Mouse (Mus musculus) lung, postnatal 0 days (tissue): ENCODE results near the gene Sgms1. TPM values are rescaled to one million over a fixed set of nuclear protein-coding genes. Genes with fewer than 3 reads are reported as not detected.
A peak's percentile ranks its signal among the peaks of the same experiment; 100 is the strongest.

Source experiments
- ATAC-seq: fragments of 200-750 bp; cut with Nextera tagmentation; 2 replicates; pipeline ENCODE4 v1.8.0; 2017; ENCODE audit warnings: moderate library complexity
- DNase-seq: peaks from one replicate; pipeline ENCODE4 v3.0.0-alpha.2; 2016; ENCODE audit warnings: low spot score
- H3K27ac ChIP-seq: fragments of 300-500 bp; sonication (generic); 2 replicates; pipeline ENCODE4 v1.5.1; 2014; ENCODE audit warnings: antibody characterized with exemption, mild to moderate bottlenecking, low read length, mixed read lengths
- H3K27me3 ChIP-seq: fragments of 300-500 bp; sonication (generic); replicated peaks from 2 replicates; pipeline ENCODE4 v1.6.1; 2014; ENCODE audit warnings: low read length, mixed read lengths; ENCODE audit not compliant: insufficient read depth
- H3K36me3 ChIP-seq: fragments of 300-500 bp; sonication (generic); 2 replicates; pipeline ENCODE4 v1.6.1; 2014; ENCODE audit warnings: low read length, mixed read lengths; ENCODE audit not compliant: insufficient read depth
- H3K4me1 ChIP-seq: fragments of 300-500 bp; sonication (generic); 2 replicates; pipeline ENCODE4 v1.6.1; 2014; ENCODE audit warnings: antibody characterized with exemption, low read depth, low read length, mixed read lengths; ENCODE audit not compliant: insufficient read depth
- H3K4me2 ChIP-seq: fragments of 300-500 bp; sonication (generic); replicated peaks from 2 replicates; pipeline ENCODE4 v1.6.1; 2014; ENCODE audit warnings: low read depth, mild to moderate bottlenecking, low read length, moderate library complexity, mixed read lengths
- H3K4me3 ChIP-seq: fragments of 300-500 bp; sonication (generic); 2 replicates; pipeline ENCODE4 v1.5.1; 2014; ENCODE audit warnings: low read depth, low read length
- H3K9ac ChIP-seq: fragments of 300-500 bp; sonication (generic); replicated peaks from 2 replicates; pipeline ENCODE4 v1.6.1; 2014; ENCODE audit warnings: low read depth, mild to moderate bottlenecking
- H3K9me3 ChIP-seq: fragments of 300-500 bp; sonication (generic); 2 replicates; pipeline ENCODE4 v1.6.1; 2016; ENCODE audit warnings: low read length, mixed read lengths
- CTCF ChIP-seq: IDR thresholded peaks from 2 replicates; pipeline ENCODE4 v1.5.1; 2016; ENCODE audit warnings: antibody characterized with exemption, mild to moderate bottlenecking
- EP300 ChIP-seq: IDR thresholded peaks from 2 replicates; pipeline ENCODE4 v1.6.1; 2016; ENCODE audit warnings: antibody characterized with exemption, mild to moderate bottlenecking, control low read depth
- WGBS: fragments of 180-500 bp; shearing (Covaris S2); extraction: QIAGEN DNeasy Blood & Tissue Kit; methylation state at CpG from one replicate; pipeline ENCODE4 v1.1.7; 2014; 5-methylcytosine and 5-hydroxymethylcytosine counted together
- polyA plus RNA-seq: library from polyadenylated mRNA; unstranded; fragments of >200 nt; fragmentation: Nextera tagmentation; extraction: Ambion mirVana; gene quantifications from 2 replicates; pipeline ENCODE4 v1.2.1, GENCODE M21; 2015

The Sgms1 gene
- polyA plus RNA-seq, 1 experiment from 2014 or later, result 59.3 TPM

DNA sequence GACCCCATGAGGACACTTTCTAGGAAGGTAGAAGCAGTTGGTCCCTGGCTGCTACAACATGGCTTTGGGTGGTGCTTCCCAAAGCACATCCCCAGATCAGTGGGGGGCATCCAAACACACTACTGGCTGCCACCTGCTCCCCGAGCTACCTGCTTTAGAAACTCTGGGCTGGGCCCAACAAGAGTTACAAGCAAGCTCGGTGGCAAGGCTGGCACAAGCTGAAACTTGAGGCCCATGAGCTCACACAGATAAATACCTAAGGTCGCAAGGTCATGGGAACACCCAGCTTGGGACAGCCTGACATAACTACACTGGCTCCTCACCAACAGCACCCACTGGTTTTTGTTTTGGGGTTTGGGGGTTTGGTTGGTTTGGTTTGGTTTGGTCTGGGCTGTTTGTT lies 10.9 kb downstream of the Sgms1 start:
- no peak for DNase-seq
- no peaks in the 10 kb centered on the region for H3K27me3 ChIP-seq
- no peak overlapping the region for H3K9ac ChIP-seq
- H3K27ac ChIP-seq, result no peak overlapping the region
- no peaks in the 10 kb centered on the region for H3K9me3 ChIP-seq
- no peak for ATAC-seq
- WGBS, result 63% methylated on average over 3 of the region's 3 CpGs
- H3K4me1 ChIP-seq, result peaks cover 37% of the 10 kb centered on the region
- H3K36me3 ChIP-seq, result no peaks in the 10 kb centered on the region
- TF ChIP-seq CTCF (no peak), EP300 (no peak)
- no peak overlapping the region for H3K4me2 ChIP-seq
- no peak overlapping the region for H3K4me3 ChIP-seq

DNA sequence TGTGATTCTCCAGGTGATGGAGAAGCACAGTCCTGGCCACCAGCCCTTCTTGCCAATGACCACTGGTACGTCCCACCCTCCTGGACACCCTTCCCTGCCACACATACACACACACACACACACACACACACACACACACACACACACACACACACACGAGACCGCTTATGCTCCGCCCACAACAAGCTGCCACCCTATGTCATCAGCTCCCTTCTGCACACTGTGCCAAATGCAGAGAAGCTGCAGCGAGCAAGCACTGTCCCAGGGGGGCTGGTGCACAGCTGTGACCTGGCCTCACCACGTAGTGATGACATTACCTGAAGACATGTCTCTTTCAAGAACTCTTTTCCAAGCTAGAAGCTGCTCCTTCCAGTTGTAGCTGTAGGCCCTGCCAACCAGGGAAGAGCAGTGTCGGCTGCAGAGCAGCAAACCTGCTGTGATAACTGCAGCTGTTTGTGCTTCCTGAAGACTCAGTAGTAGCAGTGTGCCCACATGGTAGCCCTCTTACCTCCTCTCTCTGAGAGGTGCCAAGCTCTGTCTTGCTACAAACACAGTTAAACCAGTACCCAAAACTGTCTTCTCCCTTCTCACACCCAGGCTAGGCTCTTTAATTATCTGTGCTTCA lies 11.7 kb downstream of the Sgms1 start:
- Histone ChIP-seq H3K36me3 (no peaks in the 10 kb centered on the region), H3K9ac (no peak overlapping the region), H3K27me3 (no peaks in the 10 kb centered on the region), H3K4me2 (no peak overlapping the region), H3K4me3 (no peak overlapping the region), H3K9me3 (no peaks in the 10 kb centered on the region), H3K27ac (no peak overlapping the region), H3K4me1 (peaks cover 37% of the 10 kb centered on the region)
- 67% methylated on average over 6 of the region's 7 CpGs for WGBS
- no peak for DNase-seq
- peak; percentile 10; the same call in 1 of the 2 replicates for ATAC-seq
- TF ChIP-seq CTCF (no peak), EP300 (no peak)

DNA sequence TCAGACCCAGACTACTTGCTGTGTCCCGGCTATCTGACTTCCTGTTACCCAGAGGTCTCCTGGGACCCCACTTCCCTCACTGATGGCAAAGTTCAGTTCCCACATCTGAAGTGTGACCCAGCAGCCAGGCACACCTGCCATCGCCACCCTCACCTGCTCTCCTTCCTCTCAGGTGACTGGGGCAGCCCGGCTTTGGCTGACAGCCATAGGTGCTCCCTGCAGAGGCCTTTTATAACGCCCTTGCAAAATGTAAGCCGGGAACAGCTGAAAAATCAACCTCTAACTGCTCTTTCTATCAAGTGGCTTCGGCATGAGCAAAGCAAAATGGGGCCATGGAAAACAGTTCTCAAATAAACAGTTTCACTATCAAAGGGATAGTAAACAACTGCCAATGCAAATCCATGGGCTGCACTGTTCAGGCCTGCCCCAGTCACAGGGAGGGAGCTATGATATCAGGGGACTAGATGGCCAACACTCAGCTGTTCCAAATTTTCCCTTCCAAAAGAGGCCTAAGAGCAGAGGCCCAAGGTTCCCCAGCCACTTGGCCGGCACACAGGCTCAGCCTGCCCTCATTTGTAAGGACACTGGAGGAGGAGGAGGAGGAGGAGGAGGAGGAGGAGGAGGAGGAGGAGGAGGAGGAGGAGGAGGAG lies 12.5 kb downstream of the Sgms1 start:
- peak; percentile 47 for ATAC-seq
- peak overlapping the region; percentile 8; the same call in 1 of the 2 replicates for H3K4me2 ChIP-seq
- H3K36me3 ChIP-seq, result no peaks in the 10 kb centered on the region
- H3K4me3 ChIP-seq, result no peak overlapping the region
- TF ChIP-seq EP300, result no peak
- no peak for TF ChIP-seq CTCF
- no peaks in the 10 kb centered on the region for H3K27me3 ChIP-seq
- peak; percentile 60 for DNase-seq
- H3K9ac ChIP-seq, result no peak overlapping the region
- peak overlapping the region; percentile 43 for H3K27ac ChIP-seq
- no peaks in the 10 kb centered on the region for H3K9me3 ChIP-seq
- peaks cover 45% of the 10 kb centered on the region for H3K4me1 ChIP-seq
- 34% methylated on average over 6 of the region's 7 CpGs for WGBS

GRCm38 (mm10) chr19:32376054-32376453 lies 13.5 kb downstream of the Sgms1 start:
- no peak overlapping the region for H3K4me2 ChIP-seq
- no peak overlapping the region for H3K4me3 ChIP-seq
- ATAC-seq (no peak), DNase-seq (peak; percentile 26)
- H3K4me1 ChIP-seq, result peaks cover 42% of the 10 kb centered on the region
- no peaks in the 10 kb centered on the region for H3K36me3 ChIP-seq
- H3K27ac ChIP-seq, result no peak overlapping the region
- H3K9ac ChIP-seq, result no peak overlapping the region
- no peaks in the 10 kb centered on the region for H3K27me3 ChIP-seq
- TF ChIP-seq EP300 (no peak), CTCF (no peak)
- no peaks in the 10 kb centered on the region for H3K9me3 ChIP-seq
- 62% methylated on average over 4 of the region's 4 CpGs for WGBS

GRCm38 (mm10) chr19:32375473-32375985 lies 14.0 kb downstream of the Sgms1 start:
- H3K4me1 ChIP-seq, result peaks cover 42% of the 10 kb centered on the region
- H3K9ac ChIP-seq, result no peak overlapping the region
- no peak overlapping the region for H3K4me2 ChIP-seq
- H3K27me3 ChIP-seq, result no peaks in the 10 kb centered on the region
- no peaks in the 10 kb centered on the region for H3K36me3 ChIP-seq
- no peak overlapping the region for H3K27ac ChIP-seq
- ATAC-seq (no peak), DNase-seq (no peak)
- WGBS, result 78% methylated on average over 4 of the region's 4 CpGs
- no peaks in the 10 kb centered on the region for H3K9me3 ChIP-seq
- H3K4me3 ChIP-seq, result no peak overlapping the region
- TF ChIP-seq EP300 (no peak), CTCF (no peak)

- H3K4me2 ChIP-seq, result no peak overlapping the region
- no peaks in the 10 kb centered on the region for H3K27me3 ChIP-seq
- H3K9me3 ChIP-seq, result no peaks in the 10 kb centered on the region
- TF ChIP-seq EP300 (no peak), CTCF (no peak)
- H3K4me3 ChIP-seq, result no peak overlapping the region
- H3K27ac ChIP-seq, result no peak overlapping the region
- ATAC-seq (no peak), DNase-seq (no peak)
- no peak overlapping the region for H3K9ac ChIP-seq
- no peaks in the 10 kb centered on the region for H3K36me3 ChIP-seq
- WGBS, result 86% methylated on average over 10 of the region's 10 CpGs
- H3K4me1 ChIP-seq, result peaks cover 42% of the 10 kb centered on the region
Observed at GRCm38 (mm10) chr19:32374751-32375150, 14.8 kb downstream of the Sgms1 start.
